Mouse (Mus musculus) C2C12 (cell line): ENCODE measurements at regions not wholly inside any gene's neighbourhood (a gene's known extent, or its start where the extent isn't known, plus 50 kb on each side); places are given as distances from the start of the nearest gene placed in this dataset.

Experiments
- CEBPB ChIP-seq: IDR thresholded peaks from one replicate; pipeline ENCODE4 v1.6.1; 2011; ENCODE audit warnings: low read depth, mild to moderate bottlenecking, control low read depth, moderate library complexity
- CTCF ChIP-seq: IDR thresholded peaks from one replicate; pipeline ENCODE4 v1.5.1; 2011; ENCODE audit not compliant: control insufficient read depth, insufficient read depth, insufficient read length
- MAX ChIP-seq: IDR thresholded peaks from one replicate; pipeline ENCODE4 v1.6.1; 2011; ENCODE audit warnings: mild to moderate bottlenecking, control low read depth
- MYOD1 ChIP-seq: IDR thresholded peaks from one replicate; pipeline ENCODE4 v1.6.1; 2011; ENCODE audit warnings: low read depth; ENCODE audit not compliant: control insufficient read depth, insufficient read length
- USF1 ChIP-seq: IDR thresholded peaks from one replicate; pipeline ENCODE4 v1.6.1; 2011; ENCODE audit warnings: low read depth, mild to moderate bottlenecking, control low read depth, moderate library complexity

DNA sequence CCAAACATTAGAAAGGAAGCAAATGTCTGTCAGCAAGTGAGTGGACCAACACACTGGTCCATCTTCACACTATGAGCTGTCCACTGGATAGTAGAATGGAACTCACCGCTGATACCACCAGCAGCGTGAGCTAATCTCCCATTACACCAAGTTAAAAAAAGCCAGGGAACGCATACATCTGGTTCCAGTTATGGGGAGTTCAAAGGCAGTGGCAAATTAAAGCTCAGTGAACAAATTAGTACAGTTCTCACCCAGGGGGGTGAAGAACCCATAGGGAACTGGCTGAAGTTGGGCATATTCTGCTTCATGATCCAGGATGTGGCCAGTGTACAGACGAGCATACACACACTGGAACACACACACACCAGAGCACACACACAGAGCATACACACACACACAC, 105.0 kb upstream of the Adpgk start:
- TF ChIP-seq CTCF (no peak), MYOD1 (no peak), USF1 (no peak), MAX (no peak), CEBPB (no peak)
